ENCODE assay signal across 8 mouse cellular contexts in the genomic region with DNA sequence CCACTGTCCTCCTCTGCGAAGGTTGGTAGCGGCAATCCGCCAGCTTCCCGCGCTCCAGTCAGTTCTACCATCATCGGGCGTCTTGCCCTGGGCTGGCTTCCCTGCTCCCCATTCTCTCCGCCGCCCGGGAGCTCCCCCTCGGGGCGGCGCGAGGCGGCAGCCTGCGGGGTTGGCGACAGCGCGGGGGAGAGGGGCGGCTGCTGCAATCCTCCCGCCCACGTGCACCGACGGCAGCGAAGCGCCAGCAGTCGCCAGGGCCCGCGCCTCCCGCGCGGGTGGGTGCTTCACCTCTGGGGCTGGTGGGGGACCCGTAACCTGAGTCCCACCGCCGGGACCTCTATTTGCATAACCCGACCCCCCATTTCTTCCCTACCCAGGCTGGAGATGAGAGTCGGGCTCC. TPM values are rescaled to one million over a fixed set of nuclear protein-coding genes. Genes with fewer than 3 reads are reported as not detected.
DNase-seq lines count a peak whose midpoint lies in the region; ATAC-seq and TF ChIP-seq lines count a peak whose summit lies in the region.

A gene (plus strand): TSS at position 220 of the 400 bp plus-strand sequence.

- H3K27ac ChIP-seq in heart, embryonic 15.5 days, result no peak within 1 kb of the TSS
- no peak within 1 kb of the TSS for H3K27ac ChIP-seq in limb, embryonic 14.5 days (replicated peaks; ENCODE audit: low read depth, low read length)
- no peak within 1 kb of the TSS for H3K27ac ChIP-seq in neural tube, embryonic 12.5 days

- H3K4me1 ChIP-seq in E14TG2a.4 (replicated peaks; ENCODE audit: low read depth, low read length), result peaks cover 41% of the 10 kb centered on the region
- H3K4me1 ChIP-seq in heart, embryonic 15.5 days (replicated peaks), result peaks cover 41% of the 10 kb centered on the region
- peaks cover 21% of the 10 kb centered on the region for H3K4me1 ChIP-seq in limb, embryonic 14.5 days (ENCODE audit: control insufficient read depth, insufficient read depth, low read length)
- H3K4me1 ChIP-seq in neural tube, embryonic 12.5 days, result peaks cover 41% of the 10 kb centered on the region

- H3K4me2 ChIP-seq in heart, embryonic 15.5 days, result peak within 1 kb of the TSS; percentile 99
- peak within 1 kb of the TSS; percentile 99 for H3K4me2 ChIP-seq in limb, embryonic 14.5 days (replicated peaks; ENCODE audit: low read depth, low read length, severe bottlenecking)
- peak within 1 kb of the TSS; percentile 81 for H3K4me2 ChIP-seq in neural tube, embryonic 12.5 days (replicated peaks)

- no peaks in the 10 kb centered on the region for H3K36me3 ChIP-seq in E14TG2a.4 (ENCODE audit: insufficient read depth, low read length)
- H3K36me3 ChIP-seq in heart, embryonic 15.5 days, result no peaks in the 10 kb centered on the region
- H3K36me3 ChIP-seq in limb, embryonic 14.5 days (ENCODE audit: control insufficient read depth, insufficient read depth, low read length), result no peaks in the 10 kb centered on the region
- H3K36me3 ChIP-seq in neural tube, embryonic 12.5 days, result no peaks in the 10 kb centered on the region

- H3K9ac ChIP-seq in heart, embryonic 15.5 days, result peak within 1 kb of the TSS; percentile 65; the same call in 1 of the 2 replicates
- 0 out of 2 replicates have a peak within 1 kb of the TSS, but pooled peaks have one; percentile 40 for H3K9ac ChIP-seq in limb, embryonic 14.5 days (ENCODE audit: low read depth, low read length, severe bottlenecking)
- 0 out of 2 replicates have a peak within 1 kb of the TSS, but pooled peaks have one; percentile 5 for H3K9ac ChIP-seq in neural tube, embryonic 12.5 days

- no peak for TF ChIP-seq POLR2A in limb, embryonic 14.5 days (IDR thresholded peaks at IDR 0.05; ENCODE audit: borderline replicate concordance, extremely low read depth, insufficient read depth, insufficient read length)

- DNase-seq in kidney, adult 11 months, result peak; percentile 8
- DNase-seq in kidney, adult 9 months, result no peak
- peak; percentile 20 to 37 for DNase-seq in cerebellum, postnatal 25 days
- no peak for DNase-seq in limb, embryonic 14.5 days (ENCODE audit: low spot score)
- DNase-seq in urinary bladder, postnatal 14 days (ENCODE audit: low spot score), result no peak

- under 1% methylated on average over 36 of the region's 37 CpGs for WGBS in heart, embryonic 15.5 days
- 5% methylated on average over 33 of the region's 37 CpGs for WGBS in limb, embryonic 14.5 days
- WGBS in neural tube, embryonic 12.5 days, result under 1% methylated on average over 37 of the region's 37 CpGs

- ATAC-seq in heart, embryonic 15.5 days (replicated peaks; ENCODE audit: insufficient number of reproducible peaks, insufficient read depth, low FRiP score, low read depth), result no peak
- no peak for ATAC-seq in limb, embryonic 14.5 days (ENCODE audit: low FRiP score, low read depth)
- no peak for ATAC-seq in neural tube, embryonic 12.5 days (ENCODE audit: low FRiP score, low read depth)

- no peak for TF ChIP-seq CTCF in E14TG2a.4 (conservative IDR thresholded peaks at IDR 0.05; ENCODE audit: low read length)

- H3K9me3 ChIP-seq in E14TG2a.4 (ENCODE audit: low read length), result no peaks in the 10 kb centered on the region
- no peaks in the 10 kb centered on the region for H3K9me3 ChIP-seq in heart, embryonic 15.5 days (replicated peaks)
- no peaks in the 10 kb centered on the region for H3K9me3 ChIP-seq in limb, embryonic 14.5 days (ENCODE audit: control insufficient read depth, low read length)
- no peaks in the 10 kb centered on the region for H3K9me3 ChIP-seq in neural tube, embryonic 12.5 days

- H3K27me3 ChIP-seq in E14TG2a.4 (ENCODE audit: insufficient read depth, low read length), result peaks cover 96% of the 10 kb centered on the region
- peaks cover 73% of the 10 kb centered on the region for H3K27me3 ChIP-seq in heart, embryonic 15.5 days
- peaks cover 60% of the 10 kb centered on the region for H3K27me3 ChIP-seq in limb, embryonic 14.5 days (ENCODE audit: control insufficient read depth, insufficient read depth, low read length)
- peaks cover 75% of the 10 kb centered on the region for H3K27me3 ChIP-seq in neural tube, embryonic 12.5 days (replicated peaks)

- H3K4me3 ChIP-seq in E14TG2a.4 (replicated peaks; ENCODE audit: low read length), result peak within 1 kb of the TSS; percentile 86
- peak within 1 kb of the TSS; percentile 75 for H3K4me3 ChIP-seq in heart, embryonic 15.5 days
- H3K4me3 ChIP-seq in limb, embryonic 14.5 days (replicated peaks; ENCODE audit: low read length), result peak within 1 kb of the TSS; percentile 66
- H3K4me3 ChIP-seq in neural tube, embryonic 12.5 days, result peak within 1 kb of the TSS; percentile 54

RNA-seq across cellular contexts. Expression of the gene that starts here (rescaled TPM):
- 1.5 and 1.6 TPM in 2 replicates for polyA plus RNA-seq in heart, embryonic 15.5 days (2015; fragmentation: Nextera tagmentation; extraction: Ambion mirVana)
- polyA plus RNA-seq in limb, embryonic 14.5 days (2012; rRNA removed), result 2.0 and 2.8 TPM in 2 replicates
- 1.2 and 1.6 TPM in 2 replicates for polyA plus RNA-seq in limb, embryonic 14.5 days (2014; fragmentation: Nextera tagmentation; extraction: Ambion mirVana)
- 1.5 TPM in 2 replicates for polyA plus RNA-seq in neural tube, embryonic 12.5 days (2016; fragmentation: Nextera tagmentation; extraction: Ambion mirVana)

Comparison
In these comparisons a context has a peak if more than half of its experiments do, and no peak if none do; other contexts are left out.
1. DNase-seq: peak in kidney, adult 11 months (single experiment) and cerebellum, postnatal 25 days (2 of 2); none in kidney, adult 9 months (single experiment), limb, embryonic 14.5 days (single experiment) and urinary bladder, postnatal 14 days (single experiment).
2. H3K9ac ChIP-seq: peak in every context shown above with its lines; median percentile 65 in heart, embryonic 15.5 days; 40 in limb, embryonic 14.5 days; 5 in neural tube, embryonic 12.5 days.
3. Peak in every context shown above with its lines, with median percentiles within 50 percentile points of each other: H3K4me3 ChIP-seq and H3K4me2 ChIP-seq.